Mouse (Mus musculus) MEL (cell line): ENCODE results near the gene Ctcf. TPM values are rescaled to one million over a fixed set of nuclear protein-coding genes. Genes with fewer than 3 reads are reported as not detected.
A peak's percentile ranks its signal among the peaks of the same experiment; 100 is the strongest.
"Not testable (repeated sequence)": the region's sequence is repeated elsewhere in the genome, so short reads cannot be mapped to it uniquely, and the experiment has no call there.

Experiments
- DNase-seq: peaks from one replicate; pipeline ENCODE4 v3.0.0; 2011; ENCODE audit warnings: low read depth, low spot score
- H3K27ac ChIP-seq: 2 replicates; pipeline ENCODE4 v1.5.1; 2012; ENCODE audit warnings: low read depth, mild to moderate bottlenecking, control low read depth, low read length, moderate library complexity; ENCODE audit not compliant: control insufficient read depth
- H3K27me3 ChIP-seq, 2 experiments: fragments of 150-350 bp in 1 of 2; sonication (generic) in 1 of 2; 2 replicates each; pipeline ENCODE4 v1.6.1; 2012; ENCODE audit warnings: low read length in 2 of 2, mild to moderate bottlenecking in 2 of 2, improper control_type of control experiment in 1 of 2, moderate library complexity in 1 of 2; ENCODE audit not compliant: insufficient read depth in 2 of 2, control insufficient read depth in 1 of 2
- H3K36me3 ChIP-seq, 2 experiments: 2 replicates each; pipeline ENCODE4 v1.6.1; 2012 to 2014; ENCODE audit warnings: low read length in 2 of 2, improper control_type of control experiment in 1 of 2, inconsistent platforms in 1 of 2, mild to moderate bottlenecking in 1 of 2; ENCODE audit not compliant: insufficient read depth in 2 of 2, control insufficient read depth in 1 of 2
- H3K4me1 ChIP-seq, 2 experiments: fragments of 150-350 bp in 1 of 2; sonication (generic) in 1 of 2; 2 replicates each; pipeline ENCODE4 v1.6.1; 2012; ENCODE audit warnings: low read length in 2 of 2, improper control_type of control experiment in 1 of 2, mild to moderate bottlenecking in 1 of 2; ENCODE audit not compliant: insufficient read depth in 2 of 2, control insufficient read depth in 1 of 2
- H3K4me3 ChIP-seq, 2 experiments: fragments of 150-350 bp in 1 of 2; sonication (generic) in 1 of 2; 2 replicates each; pipeline ENCODE4 v1.5.1; 2012; ENCODE audit warnings: low read depth in 2 of 2, low read length in 2 of 2, mild to moderate bottlenecking in 2 of 2, moderate library complexity in 2 of 2, control low read depth in 1 of 2, improper control_type of control experiment in 1 of 2; ENCODE audit not compliant: control insufficient read depth in 1 of 2, insufficient read depth in 1 of 2
- H3K79me2 ChIP-seq: 2 replicates; pipeline ENCODE4 v1.6.1; 2012; ENCODE audit warnings: mild to moderate bottlenecking, low read length, moderate library complexity; ENCODE audit not compliant: control insufficient read depth, poor library complexity, insufficient read depth
- H3K9ac ChIP-seq: 2 replicates; pipeline ENCODE4 v1.6.1; 2012; ENCODE audit warnings: low read depth, mild to moderate bottlenecking, control low read depth, low read length, moderate library complexity; ENCODE audit not compliant: control insufficient read depth, poor library complexity, severe bottlenecking
- H3K9me3 ChIP-seq: fragments of 150-350 bp; sonication (generic); replicated peaks from 2 replicates; pipeline ENCODE4 v1.6.1; 2012; ENCODE audit warnings: mild to moderate bottlenecking, low read length, improper control_type of control experiment, moderate library complexity; ENCODE audit not compliant: insufficient read depth
- BHLHE40 ChIP-seq: IDR thresholded peaks from 2 replicates; pipeline ENCODE4 v1.6.1; 2012; ENCODE audit warnings: low read depth, mild to moderate bottlenecking, inconsistent platforms, low read length, improper control_type of control experiment, borderline replicate concordance
- CHD1 ChIP-seq: IDR thresholded peaks from 2 replicates; pipeline ENCODE4 v1.6.1; 2012; ENCODE audit warnings: low read depth, mild to moderate bottlenecking, inconsistent platforms, low read length, improper control_type of control experiment
- E2F4 ChIP-seq: IDR thresholded peaks from 2 replicates; pipeline ENCODE4 v1.6.1; 2011; ENCODE audit warnings: low read depth, low read length, improper control_type of control experiment, borderline replicate concordance
- ELF1 ChIP-seq: IDR thresholded peaks from 2 replicates; pipeline ENCODE4 v1.6.1; 2014; ENCODE audit warnings: low read depth, mild to moderate bottlenecking, inconsistent platforms, low read length, improper control_type of control experiment, moderate library complexity
- ETS1 ChIP-seq: IDR thresholded peaks from 2 replicates; pipeline ENCODE4 v1.6.1; 2012; ENCODE audit warnings: low read depth, mild to moderate bottlenecking, inconsistent platforms, low read length, improper control_type of control experiment, moderate library complexity
- GABPA ChIP-seq: IDR thresholded peaks from 2 replicates; pipeline ENCODE4 v1.6.1; 2012; ENCODE audit warnings: low read depth, mild to moderate bottlenecking, inconsistent platforms, low read length, improper control_type of control experiment, moderate library complexity
- JUND ChIP-seq: IDR thresholded peaks from 2 replicates; pipeline ENCODE4 v1.6.1; 2011; ENCODE audit warnings: low read depth, mild to moderate bottlenecking, improper control_type of control experiment, low read length
- KAT2A ChIP-seq: conservative IDR thresholded peaks from 2 replicates; pipeline ENCODE4 v1.6.1; 2012; ENCODE audit warnings: low read depth, low read length, improper control_type of control experiment, inconsistent platforms
- MAX ChIP-seq: IDR thresholded peaks from 2 replicates; pipeline ENCODE4 v1.6.1; 2011; ENCODE audit warnings: low read length, improper control_type of control experiment
- MAZ ChIP-seq: IDR thresholded peaks from 2 replicates; pipeline ENCODE4 v1.6.1; 2012; ENCODE audit warnings: low read depth, mild to moderate bottlenecking, inconsistent platforms, low read length, improper control_type of control experiment
- MXI1 ChIP-seq: IDR thresholded peaks from 2 replicates; pipeline ENCODE4 v1.6.1; 2011; ENCODE audit warnings: mild to moderate bottlenecking, low read depth, low read length, improper control_type of control experiment
- NELFE ChIP-seq: IDR thresholded peaks from 2 replicates; pipeline ENCODE4 v1.6.1; 2011; ENCODE audit warnings: low read depth, low read length, improper control_type of control experiment
- NRF1 ChIP-seq: IDR thresholded peaks from 2 replicates; pipeline ENCODE4 v1.6.1; 2014; ENCODE audit warnings: low read depth, mild to moderate bottlenecking, inconsistent platforms, low read length, improper control_type of control experiment, moderate library complexity; ENCODE audit not compliant: poor library complexity, insufficient read depth, severe bottlenecking
- POLR2A ChIP-seq, 2 experiments: IDR thresholded peaks; 2 replicates each; pipeline ENCODE4 v1.6.1; 2011 to 2012; ENCODE audit warnings: low read length in 2 of 2, mild to moderate bottlenecking in 2 of 2, control low read depth in 1 of 2, improper control_type of control experiment in 1 of 2, low read depth in 1 of 2, moderate library complexity in 1 of 2; ENCODE audit not compliant: control insufficient read depth in 1 of 2, insufficient read depth in 1 of 2, poor library complexity in 1 of 2
- POLR2AphosphoS2 ChIP-seq: IDR thresholded peaks from 2 replicates; pipeline ENCODE4 v1.6.1; 2011; ENCODE audit warnings: low read length, improper control_type of control experiment
- SIN3A ChIP-seq: IDR thresholded peaks from 2 replicates; pipeline ENCODE4 v1.6.1; 2012; ENCODE audit warnings: low read length, improper control_type of control experiment, inconsistent platforms
- TAL1 ChIP-seq: IDR thresholded peaks from 2 replicates; pipeline ENCODE4 v1.6.1; 2012; ENCODE audit warnings: mild to moderate bottlenecking, inconsistent platforms, low read length, moderate library complexity, mixed read lengths
- TBP ChIP-seq: IDR thresholded peaks from 2 replicates; pipeline ENCODE4 v1.8.0; 2011; ENCODE audit warnings: low read depth, low read length, improper control_type of control experiment
- USF1 ChIP-seq: IDR thresholded peaks from 2 replicates; pipeline ENCODE4 v1.6.1; 2014; ENCODE audit warnings: low read depth, mild to moderate bottlenecking, inconsistent platforms, low read length, improper control_type of control experiment, moderate library complexity
- USF2 ChIP-seq, 2 experiments: IDR thresholded peaks; 2 replicates each; pipeline ENCODE4 v1.6.1; 2011 to 2012; ENCODE audit warnings: improper control_type of control experiment in 2 of 2, low read length in 2 of 2, borderline replicate concordance in 1 of 2, inconsistent platforms in 1 of 2, low read depth in 1 of 2, mild to moderate bottlenecking in 1 of 2; ENCODE audit not compliant: insufficient read depth in 1 of 2
- ZKSCAN1 ChIP-seq: IDR thresholded peaks from 2 replicates; pipeline ENCODE4 v1.6.1; 2012; ENCODE audit warnings: low read depth, mild to moderate bottlenecking, inconsistent platforms, low read length, improper control_type of control experiment, moderate library complexity
- ZMIZ1 ChIP-seq: IDR thresholded peaks from 2 replicates; pipeline ENCODE4 v1.6.1; 2012; ENCODE audit warnings: low read depth, mild to moderate bottlenecking, inconsistent platforms, low read length, improper control_type of control experiment, moderate library complexity
- ZNF384 ChIP-seq: IDR thresholded peaks from 2 replicates; pipeline ENCODE4 v1.6.1; 2012; ENCODE audit warnings: low read depth, mild to moderate bottlenecking, inconsistent platforms, low read length, improper control_type of control experiment
- polyA plus RNA-seq, 2 experiments: library from polyadenylated mRNA; stranded (reverse) in 1 of 2; unstranded in 1 of 2; fragments of >175 nt in 1 of 2; fragments of >200 nt in 1 of 2; gene quantifications; 2 replicates each; pipeline versions ENCODE4 v1.2.1 to v1.2.4; 2012; ENCODE audit warnings: low replicate concordance in 2 of 2, low read depth in 1 of 2; ENCODE audit not compliant: insufficient read length in 2 of 2, insufficient read depth in 1 of 2, missing spikeins in 1 of 2
- total RNA-seq: library from RNA; depleted of rRNA; stranded (reverse); fragments of 300-350 nt; gene quantifications from 2 replicates; pipeline ENCODE4 v1.2.3, GENCODE M21; 2012

The Ctcf gene
- total and polyA plus RNA-seq, 3 experiments, result 40.7 to 670 (median 87.1) TPM

DNA sequence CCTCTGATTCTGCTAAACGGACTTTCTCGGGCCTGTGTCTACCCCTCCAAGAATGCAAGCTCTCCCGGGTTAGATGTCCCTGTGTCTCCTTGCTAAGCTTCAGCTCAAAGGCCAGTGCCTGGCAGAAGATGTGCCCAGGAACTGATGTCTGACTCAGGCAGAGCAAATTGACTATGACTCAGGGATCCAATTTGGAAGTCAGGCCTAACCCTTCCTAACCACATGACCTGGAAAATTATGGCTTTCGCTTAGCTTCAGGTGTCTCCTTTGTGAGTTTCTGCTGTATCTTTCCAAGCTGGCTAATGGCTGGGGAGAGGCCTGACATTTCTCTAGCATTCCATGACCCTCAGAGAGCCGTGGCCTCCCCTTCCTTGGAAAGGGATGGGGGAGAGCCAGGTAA, 35.1 kb upstream of the Ctcf start:
- Histone ChIP-seq H3K79me2 (peaks cover 14% of the 10 kb centered on the region), H3K4me3 (no peak overlapping the region), H3K9ac (no peak overlapping the region), H3K4me1 (peaks cover 2 to 20% of the 10 kb centered on the region in 2 experiments), H3K9me3 (no peaks in the 10 kb centered on the region), H3K27ac (no peak overlapping the region), H3K27me3 (no peaks in the 10 kb centered on the region), H3K36me3 (peaks cover 0 to 20% of the 10 kb centered on the region in 2 experiments; a peak in 2 of 4 replicates)
- TF ChIP-seq ZKSCAN1 (no peak), GABPA (no peak)
- DNase-seq, result no peak

DNA sequence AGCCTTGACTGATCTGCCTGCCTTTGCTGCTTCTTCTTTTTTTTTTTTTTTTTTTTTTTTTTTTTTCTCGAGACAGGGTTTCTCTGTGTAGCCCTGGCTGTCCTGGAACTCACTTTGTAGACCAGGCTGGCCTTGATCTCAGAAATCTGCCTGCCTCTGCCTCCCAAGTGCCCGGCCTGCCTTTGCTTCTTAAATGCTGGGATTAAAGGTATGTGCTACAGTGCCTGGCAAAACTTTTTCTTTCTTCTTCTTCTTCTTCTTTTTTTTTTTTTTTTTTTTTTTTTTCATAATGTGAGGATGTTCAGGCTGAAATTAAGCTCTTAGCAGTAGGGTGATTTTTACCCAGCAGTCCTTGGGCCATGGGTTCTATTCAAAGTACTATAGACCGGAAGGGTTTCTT, 33.8 kb upstream of the Ctcf start:
- H3K4me1 ChIP-seq, result peaks cover 4 to 24% of the 10 kb centered on the region in 2 experiments
- H3K79me2 ChIP-seq, result peaks cover 26% of the 10 kb centered on the region
- peak overlapping the region; percentile 63 for H3K27ac ChIP-seq
- not testable (repeated sequence) for H3K9me3 ChIP-seq, H3K4me3 ChIP-seq, H3K27me3 ChIP-seq
- H3K36me3 ChIP-seq, result peaks cover 0 to 24% of the 10 kb centered on the region in 2 experiments; a peak in 2 of 4 replicates
- peak; percentile 46 for DNase-seq
- TF ChIP-seq POLR2A (IDR thresholded peaks at IDR 0.05; ENCODE audit: control insufficient read depth in 1 of 2, insufficient read depth in 1 of 2, low read depth in 1 of 2, low read length in 2 of 2, poor library complexity in 1 of 2), result 0 out of 4 replicates have a peak, but pooled peaks of 1 of the 2 experiments have one; percentile 40
- peak; percentile 40; the same call in 1 of the 2 replicates for TF ChIP-seq ZKSCAN1
- TF ChIP-seq ZNF384, result peak; percentile 97
- peak; percentile 29; the same call in 1 of the 2 replicates for TF ChIP-seq ETS1
- peak; percentile 68 for TF ChIP-seq ZMIZ1
- TF ChIP-seq TBP, result peak; percentile 52
- TF ChIP-seq, all 39 proteins: peak for 6; not testable (repeated sequence) for 33
- not testable (repeated sequence) for H3K9ac ChIP-seq

DNA sequence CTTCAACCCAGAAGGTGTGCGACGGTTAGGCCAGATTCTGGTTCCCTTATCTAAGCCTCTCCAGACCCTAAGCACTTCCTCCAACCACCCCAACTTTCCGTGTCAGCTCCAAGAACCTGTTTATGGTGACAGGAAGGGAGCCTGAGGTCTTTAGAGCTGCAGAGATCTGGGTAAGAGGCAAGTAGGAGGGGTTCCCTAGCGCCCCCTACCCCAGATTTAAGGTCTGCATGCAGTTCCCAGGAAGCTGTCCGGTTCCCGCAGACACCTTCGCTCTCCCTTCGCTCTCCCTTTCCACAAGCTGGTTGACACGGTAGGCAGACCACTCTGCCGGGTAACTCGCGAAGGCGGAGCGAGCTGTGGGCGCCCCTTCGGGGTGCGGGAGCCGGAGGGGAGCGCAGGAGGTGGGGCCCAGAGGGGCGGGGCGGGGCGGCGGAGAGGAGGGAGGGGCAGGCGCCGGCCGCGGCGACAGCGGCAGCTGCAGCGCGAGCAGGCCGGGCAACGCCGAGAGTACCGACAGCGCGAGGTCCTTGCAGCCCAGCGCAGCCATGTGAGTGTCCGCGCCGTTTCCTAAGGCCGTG, 31.5 kb upstream of the Ctcf start, which contains the start of gene Ripor1:
Gene Ripor1, plus strand, starts transcription at position 452 of the 578 bp plus-strand sequence.
- DNase-seq, result peak; percentile 95
- Histone ChIP-seq H3K9me3 (no peaks in the 10 kb centered on the region), H3K4me1 (peaks cover 14 to 43% of the 10 kb centered on the region in 2 experiments)
- peak; percentile 22 to 69; a peak in 2 of 4 replicates for TF ChIP-seq POLR2A (IDR thresholded peaks at IDR 0.05; ENCODE audit: control insufficient read depth in 1 of 2, insufficient read depth in 1 of 2, low read depth in 1 of 2, low read length in 2 of 2, poor library complexity in 1 of 2)
- TF ChIP-seq ZNF384, result peak; percentile 22; the same call in 1 of the 2 replicates
- TF ChIP-seq ELF1, result peak; percentile 49
- TF ChIP-seq E2F4, result no peak
- TF ChIP-seq KAT2A, result no peak
- no peak; the same call in 1 of the 2 replicates for TF ChIP-seq ZMIZ1
- no peak for TF ChIP-seq JUND
- no peak; the same call in 1 of the 2 replicates for TF ChIP-seq MAX
- TF ChIP-seq NRF1, result no peak
- TF ChIP-seq TAL1, result peak; percentile 98
- TF ChIP-seq CHD1, result 0 out of 2 replicates have a peak, but pooled peaks have one; percentile 23
- TF ChIP-seq USF2 (IDR thresholded peaks at IDR 0.05; ENCODE audit: borderline replicate concordance in 1 of 2, insufficient read depth in 1 of 2, low read depth in 1 of 2, low read length in 2 of 2), result no peak
- TF ChIP-seq BHLHE40, result peak; percentile 31; the same call in 1 of the 2 replicates
- no peak for TF ChIP-seq USF1
- TF ChIP-seq MXI1, result peak; percentile 71
- no peak for TF ChIP-seq MAZ
- peak; percentile 91 for TF ChIP-seq SIN3A
- 0 out of 2 replicates have a peak, but pooled peaks have one; percentile 40 for TF ChIP-seq POLR2AphosphoS2
- TF ChIP-seq NELFE, result peak; percentile 70
- peak; percentile 75; the same call in 1 of the 2 replicates for TF ChIP-seq TBP
- TF ChIP-seq ETS1, result peak; percentile 88

More for the DNA sequence above, 31.5 kb upstream of the Ctcf start, which contains the start of gene Ripor1:
- Histone ChIP-seq H3K27me3 (no peaks in the 10 kb centered on the region), H3K36me3 (peaks cover 0 to 39% of the 10 kb centered on the region in 2 experiments; a peak in 3 of 4 replicates), H3K9ac (peak within 1 kb of the TSS; percentile 92), H3K27ac (peak within 1 kb of the TSS; percentile 94), H3K4me3 (peak within 1 kb of the TSS; percentile 81 to 96), H3K79me2 (peaks cover 40% of the 10 kb centered on the region)
